Mouse (Mus musculus) kidney, embryonic 14.5 days (tissue): Measurements from ENCODE around the gene Sox6. TPM values are rescaled to one million over a fixed set of nuclear protein-coding genes. Genes with fewer than 3 reads are reported as not detected.

Experiments
- ATAC-seq: fragments of 200-750 bp; cut with Nextera tagmentation; 2 replicates; pipeline ENCODE4 v1.8.0; 2017; ENCODE audit warnings: moderate number of reproducible peaks, mild to moderate bottlenecking, moderate TSS enrichment, moderate library complexity; ENCODE audit not compliant: low FRiP score, low TSS enrichment
- H3K27ac ChIP-seq: fragments of 300-500 bp; sonication (generic); 2 replicates; pipeline ENCODE4 v1.5.1; 2014; ENCODE audit warnings: low read depth, mild to moderate bottlenecking, low read length, moderate library complexity, mixed read lengths
- H3K27me3 ChIP-seq: fragments of 300-500 bp; sonication (generic); 2 replicates; pipeline ENCODE4 v1.6.1; 2014; ENCODE audit warnings: mild to moderate bottlenecking, low read length; ENCODE audit not compliant: control insufficient read depth, insufficient read depth
- H3K36me3 ChIP-seq: fragments of 300-500 bp; sonication (generic); 2 replicates; pipeline ENCODE4 v1.6.1; 2014; ENCODE audit warnings: low read length, mixed read lengths; ENCODE audit not compliant: control insufficient read depth, insufficient read depth
- H3K4me1 ChIP-seq: fragments of 300-500 bp; sonication (generic); 2 replicates; pipeline ENCODE4 v1.6.1; 2014; ENCODE audit warnings: low read length, mixed read lengths; ENCODE audit not compliant: control insufficient read depth, insufficient read depth
- H3K4me2 ChIP-seq: fragments of 300-500 bp; sonication (generic); replicated peaks from 2 replicates; pipeline ENCODE4 v1.6.1; 2014; ENCODE audit warnings: low read depth, mild to moderate bottlenecking, low read length
- H3K4me3 ChIP-seq: fragments of 300-500 bp; sonication (generic); 2 replicates; pipeline ENCODE4 v1.5.1; 2014; ENCODE audit warnings: mild to moderate bottlenecking, low read length
- H3K9ac ChIP-seq: fragments of 300-500 bp; sonication (generic); 2 replicates; pipeline ENCODE4 v1.6.1; 2014; ENCODE audit warnings: low read depth, mild to moderate bottlenecking, low read length, moderate library complexity
- H3K9me3 ChIP-seq: fragments of 300-500 bp; sonication (generic); 2 replicates; pipeline ENCODE4 v1.6.1; 2016; ENCODE audit warnings: low read length; ENCODE audit not compliant: control insufficient read depth
- WGBS: fragments of 180-500 bp; shearing (Covaris S2); extraction: QIAGEN DNeasy Blood & Tissue Kit; methylation state at CpG from one replicate; pipeline ENCODE4 v1.1.7; 2014; 5-methylcytosine and 5-hydroxymethylcytosine counted together
- polyA plus RNA-seq: library from polyadenylated mRNA; unstranded; fragments of >200 nt; fragmentation: Nextera tagmentation; extraction: Ambion mirVana; gene quantifications from 2 replicates; pipeline ENCODE4 v1.2.1, GENCODE M21; 2014

Gene Sox6
- polyA plus RNA-seq, 1 experiment from 2014 or later, result 15.1 TPM

DNA sequence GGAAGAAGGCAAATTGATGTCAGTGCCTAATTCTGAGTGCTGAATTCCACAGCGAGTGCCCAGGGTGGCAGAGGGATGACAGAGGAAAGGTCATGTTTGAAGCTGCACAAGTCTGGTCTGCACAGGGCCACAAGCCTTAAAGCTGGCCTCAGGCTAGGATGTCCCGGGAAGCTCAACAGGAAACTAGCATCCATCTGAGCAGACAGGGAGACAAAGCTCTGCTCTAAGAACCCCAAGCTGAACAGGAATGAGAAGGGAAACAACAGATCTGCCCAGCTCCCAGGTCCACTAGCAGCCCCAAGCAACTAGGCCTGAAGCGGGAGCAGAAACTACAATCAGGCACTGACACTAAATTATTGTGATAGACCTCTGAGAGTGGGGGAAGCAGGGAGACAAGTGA, 8.6 kb downstream of the Sox6 start:
- no peak for ATAC-seq
- H3K9ac ChIP-seq, result no peak overlapping the region
- WGBS, result 68% methylated on average over 3 of the region's 3 CpGs
- H3K36me3 ChIP-seq, result no peaks in the 10 kb centered on the region
- no peak overlapping the region for H3K4me3 ChIP-seq
- peaks cover 9% of the 10 kb centered on the region; the same call in 1 of the 2 replicates for H3K4me1 ChIP-seq
- H3K27ac ChIP-seq, result no peak overlapping the region
- no peak overlapping the region for H3K4me2 ChIP-seq
- H3K9me3 ChIP-seq, result no peaks in the 10 kb centered on the region
- peaks cover 24% of the 10 kb centered on the region for H3K27me3 ChIP-seq

DNA sequence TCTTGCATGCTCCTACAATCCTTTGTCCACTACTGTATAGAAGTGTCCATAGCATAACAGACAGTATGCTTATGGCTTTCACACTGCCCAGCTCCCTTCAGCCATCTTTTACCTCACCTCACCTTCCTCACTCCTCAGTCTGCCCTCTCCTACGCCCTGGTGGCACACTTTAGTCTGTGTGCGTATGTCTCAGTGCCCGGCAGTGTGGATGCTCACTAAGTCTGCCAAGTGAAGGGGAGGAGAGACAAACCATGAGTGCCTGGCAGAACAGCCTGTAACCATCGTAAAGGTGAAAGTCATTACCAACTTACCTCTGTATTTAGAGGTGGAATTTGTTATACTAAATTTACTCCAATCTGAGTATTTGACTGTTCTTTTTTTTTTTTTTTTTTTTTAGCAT, 35.9 kb downstream of the Sox6 start:
- Histone ChIP-seq H3K4me3 (no peak overlapping the region), H3K9ac (no peak overlapping the region), H3K9me3 (no peaks in the 10 kb centered on the region), H3K36me3 (no peaks in the 10 kb centered on the region), H3K4me2 (no peak overlapping the region), H3K27me3 (no peaks in the 10 kb centered on the region), H3K27ac (no peak overlapping the region), H3K4me1 (no peaks in the 10 kb centered on the region)
- 94% methylated on average over 4 of the region's 4 CpGs for WGBS
- no peak for ATAC-seq

DNA sequence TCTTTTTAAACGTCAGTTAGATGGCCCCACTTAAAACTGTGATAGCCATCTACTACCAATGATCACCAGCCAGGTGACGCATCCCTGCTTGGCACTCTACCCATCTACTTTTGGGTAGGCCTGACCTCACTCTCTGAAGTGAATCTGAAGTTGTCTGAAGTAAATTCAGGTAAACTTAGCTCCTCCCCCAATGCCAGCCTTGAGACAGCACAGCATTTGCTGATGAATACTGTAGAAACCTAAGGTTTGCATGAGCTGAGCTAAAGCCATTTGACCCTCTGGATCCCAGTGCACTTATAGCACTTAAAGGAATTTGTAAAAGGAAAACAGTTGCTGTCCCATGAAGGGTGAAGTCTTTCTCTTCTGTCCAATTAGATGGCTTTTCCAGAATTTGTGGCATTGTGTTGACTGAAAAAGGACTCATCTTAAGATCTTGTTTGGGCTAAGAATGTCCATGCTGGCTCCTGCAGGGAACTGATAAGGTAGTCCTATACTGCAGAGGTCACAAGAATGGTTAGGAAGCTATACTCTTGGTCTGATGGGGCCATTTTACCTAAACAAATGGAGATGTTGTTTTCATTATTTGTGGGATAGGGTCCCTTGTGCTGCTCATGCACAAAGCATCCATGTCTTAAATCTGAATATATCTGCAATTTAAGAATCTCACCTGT, 50.4 kb downstream of the Sox6 start:
- Histone ChIP-seq H3K9me3 (no peaks in the 10 kb centered on the region), H3K4me1 (no peaks in the 10 kb centered on the region), H3K4me3 (no peak overlapping the region), H3K4me2 (no peak overlapping the region), H3K36me3 (no peaks in the 10 kb centered on the region), H3K27me3 (no peaks in the 10 kb centered on the region), H3K9ac (no peak overlapping the region), H3K27ac (no peak overlapping the region)
- no peak for ATAC-seq
- 83% methylated on average over 2 of the region's 2 CpGs for WGBS

DNA sequence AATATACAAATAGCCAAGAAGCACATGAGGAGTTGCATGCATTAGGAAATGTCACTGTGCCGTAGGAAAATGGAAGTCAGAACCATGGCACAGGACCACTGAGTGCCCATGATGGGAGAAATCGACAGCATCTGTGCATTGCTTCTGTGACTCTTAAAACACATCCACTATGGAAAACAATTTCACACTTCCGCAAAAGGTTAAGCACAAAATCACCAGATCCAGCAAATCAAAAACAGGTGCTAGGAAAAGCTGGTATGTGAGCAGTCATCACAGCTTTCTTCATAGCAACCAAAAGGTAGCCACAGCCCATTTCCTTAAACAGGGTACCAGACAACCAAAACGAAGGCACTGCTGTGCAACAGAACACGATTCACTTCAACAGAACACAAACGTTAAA, 52.9 kb downstream of the Sox6 start:
- Histone ChIP-seq H3K4me3 (no peak overlapping the region), H3K4me1 (no peaks in the 10 kb centered on the region), H3K9ac (no peak overlapping the region), H3K27me3 (no peaks in the 10 kb centered on the region), H3K36me3 (no peaks in the 10 kb centered on the region), H3K9me3 (no peaks in the 10 kb centered on the region), H3K27ac (no peak overlapping the region), H3K4me2 (no peak overlapping the region)
- 85% methylated on average over 6 of the region's 6 CpGs for WGBS
- no peak for ATAC-seq

DNA sequence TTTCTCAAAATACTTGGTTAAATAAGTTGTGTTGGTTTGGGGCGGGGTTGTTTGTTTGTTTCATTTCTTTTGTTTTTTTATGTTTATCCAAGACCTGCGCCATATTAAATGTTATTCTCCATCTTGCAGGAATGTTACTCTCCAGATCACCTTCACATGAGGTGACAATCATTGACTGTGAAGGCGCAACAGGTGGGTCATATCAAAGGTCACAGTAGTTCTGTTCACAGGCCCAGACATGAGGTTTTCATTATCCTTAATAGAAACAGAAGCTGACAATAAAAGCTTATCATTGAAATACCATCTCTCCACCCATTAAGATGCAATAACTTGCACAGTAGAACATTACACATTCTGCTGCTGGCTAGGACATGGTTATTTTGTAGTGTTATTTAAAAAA, 54.5 kb downstream of the Sox6 start:
- Histone ChIP-seq H3K9ac (no peak overlapping the region), H3K27me3 (no peaks in the 10 kb centered on the region), H3K4me1 (no peaks in the 10 kb centered on the region), H3K4me3 (no peak overlapping the region), H3K27ac (no peak overlapping the region), H3K4me2 (no peak overlapping the region), H3K36me3 (no peaks in the 10 kb centered on the region), H3K9me3 (no peaks in the 10 kb centered on the region)
- WGBS, result 94% methylated on average over 3 of the region's 3 CpGs
- ATAC-seq, result no peak

DNA sequence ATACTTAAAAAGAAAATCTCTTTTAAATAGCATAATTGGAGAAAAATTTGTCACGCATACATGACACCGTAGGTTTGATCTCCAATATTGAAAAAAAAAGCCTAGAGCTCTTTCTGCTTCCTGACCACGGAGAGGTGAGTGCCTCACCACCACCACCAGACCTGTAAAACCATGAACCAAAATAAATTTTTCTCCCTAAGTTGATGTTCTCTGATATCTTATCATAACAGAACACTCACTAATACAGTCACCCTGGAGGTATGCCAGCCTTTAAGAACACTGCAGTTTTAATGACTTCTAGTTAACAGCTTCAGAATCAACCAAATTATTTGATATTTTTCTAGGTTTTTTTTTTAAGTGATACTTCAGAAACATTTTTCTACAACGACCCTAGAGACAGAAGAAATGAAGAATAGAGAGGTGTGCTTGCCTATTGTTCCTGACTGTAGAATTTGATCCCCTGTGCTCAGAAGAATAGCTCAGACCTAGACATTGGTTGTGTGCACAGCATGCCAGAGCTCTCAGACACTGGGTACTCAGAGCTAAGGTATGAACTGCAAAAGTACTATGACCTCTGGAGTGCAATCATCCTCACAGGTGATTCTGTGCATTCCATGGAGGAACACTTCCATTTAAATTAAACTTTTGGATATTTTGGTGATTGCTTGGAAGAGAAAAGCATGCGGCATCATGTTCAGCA, 58.6 kb downstream of the Sox6 start:
- ATAC-seq, result no peak
- Histone ChIP-seq H3K9me3 (no peaks in the 10 kb centered on the region), H3K4me1 (no peaks in the 10 kb centered on the region), H3K4me2 (no peak overlapping the region), H3K27me3 (no peaks in the 10 kb centered on the region), H3K9ac (no peak overlapping the region), H3K27ac (no peak overlapping the region), H3K4me3 (no peak overlapping the region), H3K36me3 (no peaks in the 10 kb centered on the region)
- 85% methylated on average over 5 of the region's 5 CpGs for WGBS

DNA sequence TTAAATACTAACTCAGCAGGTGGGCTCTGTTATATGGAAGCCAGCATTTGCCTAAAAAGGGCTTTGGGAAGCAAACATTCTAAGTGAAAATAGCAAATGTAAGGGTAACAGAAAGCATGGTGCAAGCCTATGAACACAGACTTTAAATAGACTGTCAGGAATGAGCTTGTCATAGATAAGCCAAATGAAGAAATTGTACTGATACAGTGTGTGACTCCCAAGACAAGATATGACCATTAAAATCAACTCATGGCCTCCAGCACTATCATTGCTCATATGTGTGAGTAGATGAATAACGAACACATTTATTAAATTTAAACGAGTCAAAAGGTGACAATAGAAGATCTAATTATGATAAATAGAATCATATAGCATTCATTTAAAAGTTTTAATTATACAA, 64.1 kb downstream of the Sox6 start:
- no peaks in the 10 kb centered on the region for H3K36me3 ChIP-seq
- no peak overlapping the region for H3K27ac ChIP-seq
- no peaks in the 10 kb centered on the region for H3K27me3 ChIP-seq
- ATAC-seq, result no peak
- H3K4me2 ChIP-seq, result no peak overlapping the region
- 95% methylated on average over 2 of the region's 2 CpGs for WGBS
- no peak overlapping the region for H3K4me3 ChIP-seq
- H3K4me1 ChIP-seq, result no peaks in the 10 kb centered on the region
- no peaks in the 10 kb centered on the region for H3K9me3 ChIP-seq
- no peak overlapping the region for H3K9ac ChIP-seq

DNA sequence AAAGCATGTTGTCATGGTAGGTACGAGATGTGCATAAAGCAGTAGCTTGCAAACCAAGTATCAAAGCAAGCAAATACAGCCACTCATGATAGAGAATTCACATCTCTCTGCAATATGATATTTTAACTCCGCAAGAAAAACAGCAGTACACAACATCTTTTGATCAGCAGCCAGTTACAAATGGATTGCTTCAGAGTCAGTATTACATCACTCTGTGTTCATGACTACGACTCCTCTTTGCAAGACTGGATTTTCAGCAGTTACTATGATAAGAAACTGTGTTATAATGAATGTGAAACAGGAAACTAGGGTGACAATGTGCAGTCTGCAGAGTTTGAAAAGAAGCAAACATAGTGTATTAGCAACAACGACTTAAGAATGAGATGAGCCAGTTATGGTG, 71.4 kb downstream of the Sox6 start:
- Histone ChIP-seq H3K36me3 (no peaks in the 10 kb centered on the region), H3K9ac (no peak overlapping the region), H3K4me3 (no peak overlapping the region), H3K9me3 (no peaks in the 10 kb centered on the region), H3K4me1 (no peaks in the 10 kb centered on the region), H3K27ac (no peak overlapping the region), H3K27me3 (no peaks in the 10 kb centered on the region), H3K4me2 (no peak overlapping the region)
- no peak for ATAC-seq
- 80% methylated on average over 4 of the region's 4 CpGs for WGBS

DNA sequence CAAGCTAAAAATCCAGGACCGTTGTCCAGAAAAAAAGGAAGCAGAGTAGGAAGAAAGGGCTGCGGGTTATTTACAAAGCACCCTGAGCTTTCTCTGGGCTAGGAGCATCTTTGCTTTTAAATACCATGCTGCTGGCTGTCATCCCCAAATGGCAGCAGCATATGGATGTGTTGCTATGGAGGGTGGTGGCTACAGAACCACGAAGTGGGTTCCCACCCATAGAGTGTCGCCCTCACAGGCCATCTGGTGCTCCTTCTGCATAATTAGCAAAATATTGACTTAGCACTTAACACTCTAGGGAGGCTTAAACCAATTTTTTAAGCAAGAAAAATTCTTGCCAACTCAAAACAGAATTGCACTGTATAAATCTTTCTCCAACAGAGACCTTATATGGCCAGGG, 72.4 kb downstream of the Sox6 start:
- H3K27me3 ChIP-seq, result no peaks in the 10 kb centered on the region
- H3K9me3 ChIP-seq, result no peaks in the 10 kb centered on the region
- no peak overlapping the region for H3K27ac ChIP-seq
- H3K4me1 ChIP-seq, result no peaks in the 10 kb centered on the region
- ATAC-seq, result no peak
- no peaks in the 10 kb centered on the region for H3K36me3 ChIP-seq
- H3K4me3 ChIP-seq, result no peak overlapping the region
- WGBS, result 60% methylated on average over 4 of the region's 4 CpGs
- no peak overlapping the region for H3K9ac ChIP-seq
- H3K4me2 ChIP-seq, result no peak overlapping the region
